Mouse (Mus musculus): ENCODE data around the gene Bicdl2.

DNA sequence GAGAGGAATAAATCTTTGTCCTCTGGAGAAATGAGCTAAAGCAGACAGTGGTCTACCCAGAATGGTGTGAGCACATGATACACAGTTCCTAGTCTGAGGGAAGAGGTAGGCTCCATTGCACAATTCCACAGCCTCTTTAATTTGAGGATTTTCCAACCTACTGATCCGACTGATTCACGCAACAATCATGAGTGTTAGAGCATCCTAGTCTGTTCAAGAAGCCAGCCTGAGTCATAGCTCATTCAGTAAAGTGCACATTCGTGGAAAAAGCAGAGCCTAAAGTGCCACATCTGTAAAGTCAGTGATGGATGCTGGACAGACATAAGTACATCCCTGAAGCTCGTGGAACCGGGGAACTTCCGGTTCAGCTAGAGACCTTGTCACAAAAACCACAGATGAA lies 8.9 kb upstream of the Bicdl2 start:
- TF ChIP-seq FLI1 (IDR thresholded peaks at IDR 0.05; ENCODE audit: low read length) = no peak
- no peak for TF ChIP-seq GATA1 (IDR thresholded peaks at IDR 0.05; ENCODE audit: borderline replicate concordance, low read length)

Measured in megakaryocyte, embryonic 14.5 days (primary cell).